Mouse (Mus musculus): ENCODE data around the gene Hs3st6. TPM values are rescaled to one million over a fixed set of nuclear protein-coding genes. Genes with fewer than 3 reads are reported as not detected.

Hs3st6 gene
- polyA plus RNA-seq, 1 experiment from 2014 or later = 0.18 TPM

DNA sequence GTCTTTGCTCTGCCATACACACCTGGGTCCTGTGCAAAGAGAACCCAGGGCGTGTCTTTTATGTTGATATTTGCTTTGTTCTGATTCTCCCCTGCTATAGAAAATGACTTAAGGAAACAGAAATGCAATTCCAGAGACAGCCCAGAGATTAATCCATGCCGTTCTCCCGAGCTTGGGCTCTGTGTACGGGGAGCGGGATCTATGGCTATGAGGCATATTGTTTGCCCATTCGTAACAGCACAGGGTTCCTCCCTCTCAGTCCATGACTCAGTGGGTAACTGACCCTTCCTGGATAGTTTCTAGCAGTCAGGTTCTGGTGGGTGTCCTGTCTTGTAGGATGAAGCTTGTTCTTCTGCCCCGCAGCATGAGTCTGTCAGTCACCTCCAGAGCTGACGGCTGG is 22.4 kb downstream of the Hs3st6 start:
- H3K4me2 ChIP-seq (ENCODE audit: low read length) = no peak overlapping the region
- WGBS = 74% methylated on average over 8 of the region's 8 CpGs
- no peaks in the 10 kb centered on the region for H3K36me3 ChIP-seq (ENCODE audit: control insufficient read depth, insufficient read depth, low read length)
- H3K27me3 ChIP-seq (ENCODE audit: control insufficient read depth, insufficient read depth, low read length) = no peaks in the 10 kb centered on the region
- no peaks in the 10 kb centered on the region for H3K4me1 ChIP-seq (ENCODE audit: control insufficient read depth in 2 of 2, insufficient read depth in 2 of 2, low read length in 2 of 2)
- H3K27ac ChIP-seq (replicated peaks in 1 of 2; ENCODE audit: control insufficient read depth in 1 of 2, insufficient read depth in 1 of 2, low read depth in 2 of 2, low read length in 2 of 2) = no peak overlapping the region
- no peak overlapping the region for H3K4me3 ChIP-seq (ENCODE audit: control insufficient read depth in 1 of 2, insufficient read depth in 1 of 2, low read depth in 1 of 2, low read length in 2 of 2)
- no peak for ATAC-seq (ENCODE audit: insufficient number of reproducible peaks, insufficient read depth, low FRiP score, low read depth)
- no peak overlapping the region for H3K9ac ChIP-seq (ENCODE audit: low read length)
- peaks cover 5% of the 10 kb centered on the region; the same call in 1 of the 2 replicates for H3K9me3 ChIP-seq (ENCODE audit: control insufficient read depth, low read length)

- no peak overlapping the region for H3K4me3 ChIP-seq (ENCODE audit: control insufficient read depth in 1 of 2, insufficient read depth in 1 of 2, low read depth in 1 of 2, low read length in 2 of 2)
- 66% methylated on average over 2 of the region's 2 CpGs for WGBS
- no peak overlapping the region for H3K27ac ChIP-seq (replicated peaks in 1 of 2; ENCODE audit: control insufficient read depth in 1 of 2, insufficient read depth in 1 of 2, low read depth in 2 of 2, low read length in 2 of 2)
Measured at GRCm38 (mm10) chr17:24777073-24777472, 24.3 kb downstream of the Hs3st6 start.

GRCm38 (mm10) chr17:24780821-24781220 is 28.0 kb downstream of the Hs3st6 start:
- Histone ChIP-seq H3K27me3 (ENCODE audit: control insufficient read depth, insufficient read depth, low read length) (no peaks in the 10 kb centered on the region), H3K27ac (replicated peaks in 1 of 2; ENCODE audit: control insufficient read depth in 1 of 2, insufficient read depth in 1 of 2, low read depth in 2 of 2, low read length in 2 of 2) (no peak overlapping the region), H3K4me1 (ENCODE audit: control insufficient read depth in 2 of 2, insufficient read depth in 2 of 2, low read length in 2 of 2) (no peaks in the 10 kb centered on the region), H3K36me3 (ENCODE audit: control insufficient read depth, insufficient read depth, low read length) (no peaks in the 10 kb centered on the region), H3K9ac (ENCODE audit: low read length) (no peak overlapping the region), H3K4me2 (ENCODE audit: low read length) (no peak overlapping the region), H3K4me3 (ENCODE audit: control insufficient read depth in 1 of 2, insufficient read depth in 1 of 2, low read depth in 1 of 2, low read length in 2 of 2) (no peak overlapping the region), H3K9me3 (ENCODE audit: control insufficient read depth, low read length) (no peaks in the 10 kb centered on the region)
- 78% methylated on average over 2 of the region's 2 CpGs for WGBS
- no peak for ATAC-seq (ENCODE audit: insufficient number of reproducible peaks, insufficient read depth, low FRiP score, low read depth)

More at GRCm38 (mm10) chr17:24777073-24777472, 24.3 kb downstream of the Hs3st6 start:
- no peaks in the 10 kb centered on the region for H3K27me3 ChIP-seq (ENCODE audit: control insufficient read depth, insufficient read depth, low read length)
- H3K9ac ChIP-seq (ENCODE audit: low read length) = no peak overlapping the region
- no peaks in the 10 kb centered on the region for H3K4me1 ChIP-seq (ENCODE audit: control insufficient read depth in 2 of 2, insufficient read depth in 2 of 2, low read length in 2 of 2)
- ATAC-seq (ENCODE audit: insufficient number of reproducible peaks, insufficient read depth, low FRiP score, low read depth) = no peak
- H3K36me3 ChIP-seq (ENCODE audit: control insufficient read depth, insufficient read depth, low read length) = no peaks in the 10 kb centered on the region
- H3K9me3 ChIP-seq (ENCODE audit: control insufficient read depth, low read length) = peaks cover 5% of the 10 kb centered on the region; the same call in 1 of the 2 replicates
- no peak overlapping the region for H3K4me2 ChIP-seq (ENCODE audit: low read length)

- Histone ChIP-seq H3K9ac (ENCODE audit: low read length) (no peak overlapping the region), H3K4me3 (ENCODE audit: control insufficient read depth in 1 of 2, insufficient read depth in 1 of 2, low read depth in 1 of 2, low read length in 2 of 2) (no peak overlapping the region), H3K27ac (replicated peaks in 1 of 2; ENCODE audit: control insufficient read depth in 1 of 2, insufficient read depth in 1 of 2, low read depth in 2 of 2, low read length in 2 of 2) (no peak overlapping the region), H3K36me3 (ENCODE audit: control insufficient read depth, insufficient read depth, low read length) (no peaks in the 10 kb centered on the region), H3K4me1 (ENCODE audit: control insufficient read depth in 2 of 2, insufficient read depth in 2 of 2, low read length in 2 of 2) (no peaks in the 10 kb centered on the region), H3K9me3 (ENCODE audit: control insufficient read depth, low read length) (no peaks in the 10 kb centered on the region), H3K4me2 (ENCODE audit: low read length) (no peak overlapping the region), H3K27me3 (ENCODE audit: control insufficient read depth, insufficient read depth, low read length) (no peaks in the 10 kb centered on the region)
- 58% methylated on average over 8 of the region's 8 CpGs for WGBS
- ATAC-seq (ENCODE audit: insufficient number of reproducible peaks, insufficient read depth, low FRiP score, low read depth) = no peak
Measured at GRCm38 (mm10) chr17:24792190-24792589, 39.4 kb downstream of the Hs3st6 start.

DNA sequence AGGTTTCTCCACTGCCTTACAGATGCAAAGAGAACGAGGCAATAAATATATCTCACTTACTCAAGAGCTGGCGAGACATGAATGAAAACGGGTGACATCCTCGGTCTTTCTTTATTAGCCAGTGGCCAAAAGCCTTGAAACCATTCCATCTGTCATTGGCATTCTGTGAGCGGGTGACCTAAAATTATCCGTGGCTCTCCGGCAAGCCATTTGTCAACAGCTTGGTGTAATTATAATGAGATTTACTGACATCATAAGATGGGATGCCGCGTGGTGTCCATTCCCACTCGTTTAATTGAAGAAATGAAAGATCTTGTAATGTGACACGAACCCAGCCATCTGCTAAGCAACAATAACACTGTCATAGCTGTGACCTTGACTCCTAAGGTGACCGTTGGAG is 42.0 kb downstream of the Hs3st6 start:
- Histone ChIP-seq H3K4me3 (ENCODE audit: control insufficient read depth in 1 of 2, insufficient read depth in 1 of 2, low read depth in 1 of 2, low read length in 2 of 2) (no peak overlapping the region), H3K9me3 (ENCODE audit: control insufficient read depth, low read length) (no peaks in the 10 kb centered on the region), H3K9ac (ENCODE audit: low read length) (no peak overlapping the region), H3K36me3 (ENCODE audit: control insufficient read depth, insufficient read depth, low read length) (no peaks in the 10 kb centered on the region), H3K4me2 (ENCODE audit: low read length) (no peak overlapping the region), H3K27me3 (ENCODE audit: control insufficient read depth, insufficient read depth, low read length) (no peaks in the 10 kb centered on the region), H3K27ac (replicated peaks in 1 of 2; ENCODE audit: control insufficient read depth in 1 of 2, insufficient read depth in 1 of 2, low read depth in 2 of 2, low read length in 2 of 2) (no peak overlapping the region), H3K4me1 (ENCODE audit: control insufficient read depth in 2 of 2, insufficient read depth in 2 of 2, low read length in 2 of 2) (no peaks in the 10 kb centered on the region)
- WGBS = 72% methylated on average over 12 of the region's 12 CpGs
- ATAC-seq (ENCODE audit: insufficient number of reproducible peaks, insufficient read depth, low FRiP score, low read depth) = no peak

- H3K4me2 ChIP-seq (ENCODE audit: low read length) = no peak overlapping the region
- no peak overlapping the region for H3K27ac ChIP-seq (replicated peaks in 1 of 2; ENCODE audit: control insufficient read depth in 1 of 2, insufficient read depth in 1 of 2, low read depth in 2 of 2, low read length in 2 of 2)
- H3K27me3 ChIP-seq (ENCODE audit: control insufficient read depth, insufficient read depth, low read length) = no peaks in the 10 kb centered on the region
- ATAC-seq (ENCODE audit: insufficient number of reproducible peaks, insufficient read depth, low FRiP score, low read depth) = no peak
- 58% methylated on average over 3 of the region's 3 CpGs for WGBS
- no peak overlapping the region for H3K4me3 ChIP-seq (ENCODE audit: control insufficient read depth in 1 of 2, insufficient read depth in 1 of 2, low read depth in 1 of 2, low read length in 2 of 2)
- H3K4me1 ChIP-seq (ENCODE audit: control insufficient read depth in 2 of 2, insufficient read depth in 2 of 2, low read length in 2 of 2) = no peaks in the 10 kb centered on the region
- no peaks in the 10 kb centered on the region for H3K36me3 ChIP-seq (ENCODE audit: control insufficient read depth, insufficient read depth, low read length)
- no peaks in the 10 kb centered on the region for H3K9me3 ChIP-seq (ENCODE audit: control insufficient read depth, low read length)
- no peak overlapping the region for H3K9ac ChIP-seq (ENCODE audit: low read length)
Measured at GRCm38 (mm10) chr17:24796969-24797368, 44.2 kb downstream of the Hs3st6 start.

DNA sequence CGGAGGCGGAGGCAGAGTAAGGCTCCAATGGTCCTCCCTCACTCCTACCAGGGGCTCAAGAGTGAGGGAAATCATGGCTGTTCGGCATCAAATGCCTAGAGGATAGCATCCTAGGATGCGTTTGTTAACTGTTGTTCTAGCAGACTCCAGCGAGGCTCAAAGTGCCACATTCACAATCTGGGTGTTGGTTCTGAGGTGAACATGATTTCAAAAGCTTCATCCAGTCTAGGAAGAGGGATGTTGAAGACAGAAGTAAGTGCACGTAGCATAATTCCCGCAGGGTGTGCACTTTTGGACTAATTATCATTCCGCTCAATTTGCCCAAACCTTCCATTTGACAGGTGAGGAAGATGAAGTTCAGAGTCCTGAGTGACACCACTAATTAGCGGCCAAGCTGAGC is 45.4 kb downstream of the Hs3st6 start:
- H3K9me3 ChIP-seq (ENCODE audit: control insufficient read depth, low read length) = no peaks in the 10 kb centered on the region
- no peak for ATAC-seq (ENCODE audit: insufficient number of reproducible peaks, insufficient read depth, low FRiP score, low read depth)
- WGBS = 52% methylated on average over 9 of the region's 9 CpGs
- H3K36me3 ChIP-seq (ENCODE audit: control insufficient read depth, insufficient read depth, low read length) = no peaks in the 10 kb centered on the region
- no peaks in the 10 kb centered on the region for H3K27me3 ChIP-seq (ENCODE audit: control insufficient read depth, insufficient read depth, low read length)
- no peak overlapping the region for H3K4me2 ChIP-seq (ENCODE audit: low read length)
- H3K9ac ChIP-seq (ENCODE audit: low read length) = no peak overlapping the region
- H3K4me3 ChIP-seq (ENCODE audit: control insufficient read depth in 1 of 2, insufficient read depth in 1 of 2, low read depth in 1 of 2, low read length in 2 of 2) = no peak overlapping the region
- no peak overlapping the region for H3K27ac ChIP-seq (replicated peaks in 1 of 2; ENCODE audit: control insufficient read depth in 1 of 2, insufficient read depth in 1 of 2, low read depth in 2 of 2, low read length in 2 of 2)
- no peaks in the 10 kb centered on the region for H3K4me1 ChIP-seq (ENCODE audit: control insufficient read depth in 2 of 2, insufficient read depth in 2 of 2, low read length in 2 of 2)

- Histone ChIP-seq H3K4me2 (ENCODE audit: low read length) (no peak overlapping the region), H3K27ac (replicated peaks in 1 of 2; ENCODE audit: control insufficient read depth in 1 of 2, insufficient read depth in 1 of 2, low read depth in 2 of 2, low read length in 2 of 2) (no peak overlapping the region), H3K27me3 (ENCODE audit: control insufficient read depth, insufficient read depth, low read length) (peaks cover 2% of the 10 kb centered on the region; the same call in 1 of the 2 replicates), H3K4me1 (ENCODE audit: control insufficient read depth in 2 of 2, insufficient read depth in 2 of 2, low read length in 2 of 2) (0 out of 4 replicates have a peak, but pooled peaks cover 0 to under 1% of the 10 kb centered on the region in 2 experiments), H3K36me3 (ENCODE audit: control insufficient read depth, insufficient read depth, low read length) (no peaks in the 10 kb centered on the region), H3K9ac (ENCODE audit: low read length) (no peak overlapping the region), H3K4me3 (ENCODE audit: control insufficient read depth in 1 of 2, insufficient read depth in 1 of 2, low read depth in 1 of 2, low read length in 2 of 2) (no peak overlapping the region), H3K9me3 (ENCODE audit: control insufficient read depth, low read length) (no peaks in the 10 kb centered on the region)
- 75% methylated on average over 4 of the region's 4 CpGs for WGBS
- no peak for ATAC-seq (ENCODE audit: insufficient number of reproducible peaks, insufficient read depth, low FRiP score, low read depth)
Measured at GRCm38 (mm10) chr17:24799476-24799875, 46.7 kb downstream of the Hs3st6 start.
